Mouse (Mus musculus): ENCODE data around the gene Cdh22. TPM values are rescaled to one million over a fixed set of nuclear protein-coding genes. Genes with fewer than 3 reads are reported as not detected.

Cdh22 gene
- polyA plus RNA-seq (2015; fragmentation: Nextera tagmentation; extraction: Ambion mirVana): 0.57 and 0.63 TPM in 2 replicates

DNA sequence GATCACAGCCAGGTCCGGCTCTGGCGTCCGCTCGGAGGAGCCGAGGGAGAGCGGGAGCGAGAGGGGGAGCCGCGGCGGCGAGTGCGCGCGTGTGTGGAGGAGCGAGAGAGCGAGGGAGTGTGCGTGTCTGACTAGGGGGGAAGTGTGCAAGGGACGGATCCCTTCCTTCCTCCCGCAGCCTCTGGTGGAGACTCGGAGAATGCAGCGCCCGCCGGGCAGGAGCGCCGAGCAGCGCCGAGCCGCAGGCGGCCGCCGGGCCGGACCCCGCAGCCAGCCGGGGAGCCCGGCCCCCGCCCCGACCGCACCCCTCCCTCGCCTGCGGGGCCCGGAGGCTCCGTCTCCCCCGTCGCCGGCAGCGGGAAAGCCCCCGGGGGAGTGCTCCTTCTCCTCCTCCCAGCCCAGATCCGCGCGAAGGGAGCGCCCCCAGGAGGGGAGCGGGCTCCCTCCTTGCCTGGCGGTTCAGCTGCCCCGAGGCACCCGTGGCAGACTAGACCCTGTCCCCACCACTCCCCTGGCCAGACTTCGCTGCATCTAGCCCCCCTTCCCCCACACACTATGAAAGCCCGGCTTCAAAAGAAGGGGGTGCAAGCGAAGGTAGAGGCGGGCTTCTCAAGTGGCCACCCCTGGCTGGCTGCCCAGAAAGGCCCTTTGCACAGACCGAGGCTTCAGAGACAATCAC, at the start of gene Cdh22:
Gene Cdh22 (minus strand): TSS at position 241 of the 679 bp plus-strand sequence.
- Histone ChIP-seq H3K4me1 (peaks cover 14% of the 10 kb centered on the region), H3K27me3 (replicated peaks) (peaks cover 95% of the 10 kb centered on the region), H3K4me3 (replicated peaks) (peak within 1 kb of the TSS; percentile 53), H3K9ac (peak within 1 kb of the TSS; percentile 39; the same call in 1 of the 2 replicates), H3K9me3 (no peaks in the 10 kb centered on the region), H3K27ac (no peak within 1 kb of the TSS), H3K4me2 (peak within 1 kb of the TSS; percentile 96), H3K36me3 (no peaks in the 10 kb centered on the region)
- WGBS: under 1% methylated on average over 52 of the region's 60 CpGs
- ATAC-seq (ENCODE audit: insufficient read depth, low FRiP score, low read depth): peak; percentile 61; the same call in 1 of the 2 replicates

- Histone ChIP-seq H3K9me3 (no peaks in the 10 kb centered on the region), H3K27me3 (replicated peaks) (no peaks in the 10 kb centered on the region), H3K9ac (no peak overlapping the region), H3K36me3 (no peaks in the 10 kb centered on the region; the same call in 1 of the 2 replicates), H3K4me1 (peaks cover 29% of the 10 kb centered on the region), H3K27ac (no peak overlapping the region), H3K4me3 (replicated peaks) (no peak overlapping the region), H3K4me2 (no peak overlapping the region)
- ATAC-seq (ENCODE audit: insufficient read depth, low FRiP score, low read depth): no peak
- 87% methylated on average over 7 of the region's 7 CpGs for WGBS
Measured at GRCm38 (mm10) chr2:165284377-165284776, 49.7 kb upstream of the Cdh22 start.

DNA sequence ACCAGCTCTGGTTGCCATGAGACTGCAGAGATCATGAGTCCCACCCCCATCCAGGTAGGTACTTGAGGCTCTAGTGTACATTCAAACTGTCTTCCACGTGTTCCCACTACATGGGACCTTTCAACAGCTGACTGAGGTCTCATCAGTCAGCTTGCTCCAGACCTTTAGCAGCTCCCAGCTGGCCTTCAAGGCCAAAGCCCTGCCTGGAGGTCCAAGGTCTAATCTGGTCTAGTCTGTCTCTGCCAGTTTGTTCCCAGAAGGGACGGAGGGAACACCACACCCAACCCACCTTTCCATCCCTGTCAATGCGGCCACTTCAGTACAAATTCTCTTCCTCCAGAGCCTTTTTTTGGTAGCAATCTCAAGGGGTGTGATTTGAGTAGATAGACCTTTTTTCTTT, 49.0 kb upstream of the Cdh22 start:
- no peaks in the 10 kb centered on the region; the same call in 1 of the 2 replicates for H3K36me3 ChIP-seq
- H3K27ac ChIP-seq: no peak overlapping the region
- H3K9ac ChIP-seq: no peak overlapping the region
- no peak for ATAC-seq (ENCODE audit: insufficient read depth, low FRiP score, low read depth)
- H3K9me3 ChIP-seq: no peaks in the 10 kb centered on the region
- H3K4me3 ChIP-seq (replicated peaks): no peak overlapping the region
- no peaks in the 10 kb centered on the region for H3K27me3 ChIP-seq (replicated peaks)
- H3K4me2 ChIP-seq: no peak overlapping the region
- peaks cover 26% of the 10 kb centered on the region for H3K4me1 ChIP-seq
- WGBS: 82% methylated on average over 3 of the region's 3 CpGs

DNA sequence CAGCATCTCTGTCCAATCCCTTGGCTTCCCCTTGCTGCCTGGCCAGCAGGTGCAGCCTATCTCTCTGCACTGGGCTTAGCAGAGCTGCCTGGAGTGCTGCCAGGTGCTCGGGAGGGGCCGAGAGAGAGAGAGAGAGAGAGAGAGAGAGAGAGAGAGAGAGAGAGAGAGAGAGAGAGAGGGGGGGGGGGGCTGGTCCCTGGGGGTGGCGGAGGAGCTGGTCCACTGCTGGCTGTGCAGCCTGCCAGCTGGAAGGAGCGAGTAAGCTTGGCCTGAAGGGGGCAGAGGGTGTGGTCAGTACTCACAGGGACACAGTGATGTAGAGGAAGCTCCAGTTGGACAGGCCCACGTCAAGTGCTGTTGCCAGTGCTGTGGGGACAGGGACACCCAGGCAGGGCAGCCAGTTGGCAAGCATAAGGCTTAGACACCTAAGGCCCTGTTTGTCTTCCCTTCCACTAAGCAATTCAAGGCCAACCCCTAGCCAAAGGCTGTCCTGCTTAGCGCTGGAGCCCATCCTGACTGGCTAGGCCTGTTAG, 47.2 kb upstream of the Cdh22 start:
- Histone ChIP-seq H3K36me3 (peaks cover 11% of the 10 kb centered on the region), H3K9me3 (no peaks in the 10 kb centered on the region), H3K4me1 (peaks cover 17% of the 10 kb centered on the region), H3K4me2 (no peak overlapping the region), H3K9ac (no peak overlapping the region), H3K27me3 (replicated peaks) (no peaks in the 10 kb centered on the region), H3K4me3 (replicated peaks) (no peak overlapping the region), H3K27ac (peak overlapping the region; percentile 31; the same call in 1 of the 2 replicates)
- ATAC-seq (ENCODE audit: insufficient read depth, low FRiP score, low read depth): peak; percentile 51; the same call in 1 of the 2 replicates
- 29% methylated on average over 5 of the region's 6 CpGs for WGBS

GRCm38 (mm10) chr2:165279351-165279750, 44.7 kb upstream of the Cdh22 start:
- whole genome bisulfite sequencing: 66% methylated on average over 10 of the region's 10 CpGs
- H3K4me3 ChIP-seq (replicated peaks): no peak overlapping the region
- H3K27ac ChIP-seq: no peak overlapping the region

DNA sequence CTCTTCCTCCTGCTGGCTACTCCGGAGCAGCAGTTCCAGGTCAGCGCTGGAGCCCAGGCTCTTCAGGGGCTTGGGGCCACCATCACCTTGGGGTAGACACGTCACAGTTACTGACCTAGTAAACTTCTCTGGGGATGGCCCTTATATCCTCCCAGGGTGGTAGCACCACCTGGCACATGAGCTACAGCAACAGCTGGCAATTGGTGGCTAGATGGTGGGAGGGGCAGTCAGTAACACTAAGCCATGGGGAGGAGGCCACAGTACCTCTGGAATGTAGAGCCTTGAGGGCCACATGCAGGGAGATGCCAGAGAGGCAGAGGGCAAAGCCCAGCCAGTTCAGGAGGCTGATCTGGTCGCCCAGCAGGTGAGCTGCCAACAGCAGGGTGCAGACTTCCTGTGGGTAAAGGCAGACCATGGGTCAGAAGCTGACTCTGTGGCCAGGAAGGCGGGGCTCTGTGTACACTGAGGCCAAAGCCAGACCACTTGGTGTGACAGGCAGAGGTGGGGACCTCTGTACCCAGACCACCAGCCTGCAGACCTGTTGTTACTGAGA, 42.6 kb upstream of the Cdh22 start:
- peaks cover 11% of the 10 kb centered on the region; the same call in 1 of the 2 replicates for H3K36me3 ChIP-seq
- no peaks in the 10 kb centered on the region for H3K27me3 ChIP-seq (replicated peaks)
- H3K9me3 ChIP-seq: no peaks in the 10 kb centered on the region
- H3K4me1 ChIP-seq: peaks cover 10% of the 10 kb centered on the region
- no peak overlapping the region for H3K4me2 ChIP-seq
- no peak overlapping the region for H3K9ac ChIP-seq
- no peak for ATAC-seq (ENCODE audit: insufficient read depth, low FRiP score, low read depth)
- no peak overlapping the region for H3K4me3 ChIP-seq (replicated peaks)
- 79% methylated on average over 5 of the region's 5 CpGs for WGBS
- H3K27ac ChIP-seq: no peak overlapping the region

More at GRCm38 (mm10) chr2:165279351-165279750, 44.7 kb upstream of the Cdh22 start:
- no peak for ATAC-seq (ENCODE audit: insufficient read depth, low FRiP score, low read depth)
- Histone ChIP-seq H3K27me3 (replicated peaks) (no peaks in the 10 kb centered on the region), H3K4me2 (no peak overlapping the region), H3K9ac (no peak overlapping the region), H3K4me1 (peaks cover 15% of the 10 kb centered on the region), H3K9me3 (no peaks in the 10 kb centered on the region), H3K36me3 (peaks cover 11% of the 10 kb centered on the region)

- WGBS: 23% methylated on average over 8 of the region's 8 CpGs
- Histone ChIP-seq H3K4me2 (no peak overlapping the region), H3K9me3 (no peaks in the 10 kb centered on the region), H3K4me1 (0 out of 2 replicates have a peak, but pooled peaks cover 6% of the 10 kb centered on the region), H3K36me3 (peaks cover 11% of the 10 kb centered on the region; the same call in 1 of the 2 replicates), H3K9ac (no peak overlapping the region), H3K27me3 (replicated peaks) (no peaks in the 10 kb centered on the region), H3K4me3 (replicated peaks) (no peak overlapping the region), H3K27ac (no peak overlapping the region)
- ATAC-seq (ENCODE audit: insufficient read depth, low FRiP score, low read depth): peak; percentile 41; the same call in 1 of the 2 replicates
Measured at GRCm38 (mm10) chr2:165275824-165276223, 41.2 kb upstream of the Cdh22 start.

GRCm38 (mm10) chr2:165275124-165275640, 40.5 kb upstream of the Cdh22 start:
- Histone ChIP-seq H3K4me3 (replicated peaks) (no peak overlapping the region), H3K9me3 (no peaks in the 10 kb centered on the region), H3K27me3 (replicated peaks) (no peaks in the 10 kb centered on the region), H3K9ac (no peak overlapping the region), H3K36me3 (peaks cover 11% of the 10 kb centered on the region; the same call in 1 of the 2 replicates), H3K27ac (no peak overlapping the region), H3K4me1 (0 out of 2 replicates have a peak, but pooled peaks cover 6% of the 10 kb centered on the region), H3K4me2 (no peak overlapping the region)
- WGBS: 54% methylated on average over 8 of the region's 8 CpGs
- no peak for ATAC-seq (ENCODE audit: insufficient read depth, low FRiP score, low read depth)

DNA sequence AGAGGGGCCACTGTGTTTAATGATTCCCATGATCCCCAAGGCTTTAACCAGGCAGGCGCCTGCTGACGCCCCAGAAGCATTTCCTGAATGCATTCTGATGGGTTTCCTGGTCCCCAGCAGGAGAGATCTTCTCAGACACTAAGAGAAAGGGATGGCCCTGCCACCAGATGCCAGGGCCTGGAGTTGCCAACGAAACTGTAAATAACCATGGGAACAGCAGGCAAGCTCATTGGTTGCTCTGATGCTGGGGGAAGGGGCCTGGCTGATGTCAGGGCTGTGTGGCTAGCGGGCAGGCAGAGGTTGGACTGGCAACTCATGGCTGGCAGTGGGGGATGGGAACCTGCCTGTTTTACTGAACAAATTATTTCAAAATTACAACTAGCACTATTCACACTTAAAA, 38.9 kb upstream of the Cdh22 start:
- H3K4me3 ChIP-seq (replicated peaks): no peak overlapping the region

GRCm38 (mm10) chr2:165271326-165271725, 36.7 kb upstream of the Cdh22 start:
- H3K4me3 ChIP-seq (replicated peaks): no peak overlapping the region
- H3K9ac ChIP-seq: no peak overlapping the region
- H3K4me2 ChIP-seq: no peak overlapping the region
- no peak overlapping the region for H3K27ac ChIP-seq
- H3K9me3 ChIP-seq: no peaks in the 10 kb centered on the region
- 0 out of 2 replicates have a peak, but pooled peaks cover 4% of the 10 kb centered on the region for H3K27me3 ChIP-seq (replicated peaks)
- 20% methylated on average over 8 of the region's 8 CpGs for WGBS
- no peak for ATAC-seq (ENCODE audit: insufficient read depth, low FRiP score, low read depth)
- 0 out of 2 replicates have a peak, but pooled peaks cover 6% of the 10 kb centered on the region for H3K4me1 ChIP-seq
- no peaks in the 10 kb centered on the region for H3K36me3 ChIP-seq

More for the DNA sequence above, 38.9 kb upstream of the Cdh22 start:
- Histone ChIP-seq H3K27me3 (replicated peaks) (no peaks in the 10 kb centered on the region), H3K27ac (no peak overlapping the region), H3K4me2 (no peak overlapping the region), H3K4me1 (0 out of 2 replicates have a peak, but pooled peaks cover 6% of the 10 kb centered on the region), H3K9ac (no peak overlapping the region), H3K9me3 (no peaks in the 10 kb centered on the region), H3K36me3 (peaks cover 11% of the 10 kb centered on the region; the same call in 1 of the 2 replicates)
- ATAC-seq (ENCODE audit: insufficient read depth, low FRiP score, low read depth): no peak
- whole genome bisulfite sequencing: 52% methylated on average over 4 of the region's 4 CpGs

GRCm38 (mm10) chr2:165270858-165271257, 36.2 kb upstream of the Cdh22 start:
- no peaks in the 10 kb centered on the region for H3K9me3 ChIP-seq
- no peak overlapping the region for H3K4me2 ChIP-seq
- 0 out of 2 replicates have a peak, but pooled peaks cover 4% of the 10 kb centered on the region for H3K27me3 ChIP-seq (replicated peaks)
- H3K4me1 ChIP-seq: 0 out of 2 replicates have a peak, but pooled peaks cover 6% of the 10 kb centered on the region
- no peak for ATAC-seq (ENCODE audit: insufficient read depth, low FRiP score, low read depth)
- WGBS: 39% methylated on average over 7 of the region's 7 CpGs
- H3K4me3 ChIP-seq (replicated peaks): no peak overlapping the region
- H3K27ac ChIP-seq: no peak overlapping the region
- H3K36me3 ChIP-seq: no peaks in the 10 kb centered on the region
- no peak overlapping the region for H3K9ac ChIP-seq

All from stomach, embryonic 15.5 days (tissue).